Mouse (Mus musculus): ENCODE data around the gene Ppp1r15b. TPM values are rescaled to one million over a fixed set of nuclear protein-coding genes. Genes with fewer than 3 reads are reported as not detected.

Gene Ppp1r15b
- polyA plus RNA-seq, 2 experiments = 29.9 to 38.5 TPM

GRCm38 (mm10) chr1:133146014-133147009, 15.4 kb downstream of the Ppp1r15b start:
- no peak for TF ChIP-seq POLR2A (IDR thresholded peaks at IDR 0.05; ENCODE audit: borderline replicate concordance, extremely low read depth, insufficient read depth, insufficient read length)
- H3K4me1 ChIP-seq (ENCODE audit: control insufficient read depth, insufficient read depth, low read length) = no peaks in the 10 kb centered on the region
- peak; percentile 45; the same call in 1 of the 2 replicates for ATAC-seq (ENCODE audit: low FRiP score, low read depth)
- H3K27me3 ChIP-seq (ENCODE audit: control insufficient read depth, insufficient read depth, low read length) = no peaks in the 10 kb centered on the region
- H3K9me3 ChIP-seq (ENCODE audit: control insufficient read depth, low read length) = 0 out of 2 replicates have a peak, but pooled peaks cover 3% of the 10 kb centered on the region
- no peak overlapping the region for H3K4me2 ChIP-seq (replicated peaks; ENCODE audit: low read depth, low read length, severe bottlenecking)
- 62% methylated on average over 22 of the region's 22 CpGs for WGBS
- H3K27ac ChIP-seq (replicated peaks; ENCODE audit: low read depth, low read length) = no peak overlapping the region
- 0 out of 2 replicates have a peak, but pooled peaks cover 4% of the 10 kb centered on the region for H3K36me3 ChIP-seq (ENCODE audit: control insufficient read depth, insufficient read depth, low read length)
- H3K9ac ChIP-seq (ENCODE audit: low read depth, low read length, severe bottlenecking) = no peak overlapping the region
- DNase-seq (ENCODE audit: low spot score) = peak; percentile 71
- H3K4me3 ChIP-seq (replicated peaks; ENCODE audit: low read length) = no peak overlapping the region

GRCm38 (mm10) chr1:133147324-133147723, 16.4 kb downstream of the Ppp1r15b start:
- H3K27ac ChIP-seq (replicated peaks; ENCODE audit: low read depth, low read length) = no peak overlapping the region
- no peak overlapping the region for H3K4me2 ChIP-seq (replicated peaks; ENCODE audit: low read depth, low read length, severe bottlenecking)
- no peaks in the 10 kb centered on the region for H3K4me1 ChIP-seq (ENCODE audit: control insufficient read depth, insufficient read depth, low read length)
- no peaks in the 10 kb centered on the region for H3K27me3 ChIP-seq (ENCODE audit: control insufficient read depth, insufficient read depth, low read length)
- 60% methylated on average over 5 of the region's 5 CpGs for whole genome bisulfite sequencing
- H3K9ac ChIP-seq (ENCODE audit: low read depth, low read length, severe bottlenecking) = no peak overlapping the region
- no peak for TF ChIP-seq POLR2A (IDR thresholded peaks at IDR 0.05; ENCODE audit: borderline replicate concordance, extremely low read depth, insufficient read depth, insufficient read length)
- no peak for ATAC-seq (ENCODE audit: low FRiP score, low read depth)
- no peak for DNase-seq (ENCODE audit: low spot score)
- 0 out of 2 replicates have a peak, but pooled peaks cover 3% of the 10 kb centered on the region for H3K9me3 ChIP-seq (ENCODE audit: control insufficient read depth, low read length)
- H3K36me3 ChIP-seq (ENCODE audit: control insufficient read depth, insufficient read depth, low read length) = no peaks in the 10 kb centered on the region
- H3K4me3 ChIP-seq (replicated peaks; ENCODE audit: low read length) = no peak overlapping the region

GRCm38 (mm10) chr1:133148122-133148521, 17.2 kb downstream of the Ppp1r15b start:
- no peak overlapping the region for H3K9ac ChIP-seq (ENCODE audit: low read depth, low read length, severe bottlenecking)
- DNase-seq (ENCODE audit: low spot score) (no peak), ATAC-seq (ENCODE audit: low FRiP score, low read depth) (no peak)

GRCm38 (mm10) chr1:133150556-133150955, 19.6 kb downstream of the Ppp1r15b start:
- H3K27ac ChIP-seq (replicated peaks; ENCODE audit: low read depth, low read length) = no peak overlapping the region
- no peaks in the 10 kb centered on the region for H3K27me3 ChIP-seq (ENCODE audit: control insufficient read depth, insufficient read depth, low read length)
- H3K4me1 ChIP-seq (ENCODE audit: control insufficient read depth, insufficient read depth, low read length) = no peaks in the 10 kb centered on the region
- no peak for TF ChIP-seq POLR2A (IDR thresholded peaks at IDR 0.05; ENCODE audit: borderline replicate concordance, extremely low read depth, insufficient read depth, insufficient read length)
- H3K9ac ChIP-seq (ENCODE audit: low read depth, low read length, severe bottlenecking) = no peak overlapping the region
- ATAC-seq (ENCODE audit: low FRiP score, low read depth) (no peak), DNase-seq (ENCODE audit: low spot score) (no peak)
- H3K36me3 ChIP-seq (ENCODE audit: control insufficient read depth, insufficient read depth, low read length) = no peaks in the 10 kb centered on the region
- H3K4me2 ChIP-seq (replicated peaks; ENCODE audit: low read depth, low read length, severe bottlenecking) = no peak overlapping the region
- 0 out of 2 replicates have a peak, but pooled peaks cover 3% of the 10 kb centered on the region for H3K9me3 ChIP-seq (ENCODE audit: control insufficient read depth, low read length)
- H3K4me3 ChIP-seq (replicated peaks; ENCODE audit: low read length) = no peak overlapping the region
- WGBS = 91% methylated on average over 2 of the region's 2 CpGs

More at GRCm38 (mm10) chr1:133148122-133148521, 17.2 kb downstream of the Ppp1r15b start:
- H3K27me3 ChIP-seq (ENCODE audit: control insufficient read depth, insufficient read depth, low read length) = no peaks in the 10 kb centered on the region
- H3K4me1 ChIP-seq (ENCODE audit: control insufficient read depth, insufficient read depth, low read length) = no peaks in the 10 kb centered on the region
- H3K36me3 ChIP-seq (ENCODE audit: control insufficient read depth, insufficient read depth, low read length) = no peaks in the 10 kb centered on the region
- WGBS = 92% methylated on average over 8 of the region's 8 CpGs
- H3K9me3 ChIP-seq (ENCODE audit: control insufficient read depth, low read length) = 0 out of 2 replicates have a peak, but pooled peaks cover 3% of the 10 kb centered on the region
- H3K4me3 ChIP-seq (replicated peaks; ENCODE audit: low read length) = no peak overlapping the region
- no peak overlapping the region for H3K4me2 ChIP-seq (replicated peaks; ENCODE audit: low read depth, low read length, severe bottlenecking)
- TF ChIP-seq POLR2A (IDR thresholded peaks at IDR 0.05; ENCODE audit: borderline replicate concordance, extremely low read depth, insufficient read depth, insufficient read length) = no peak
- no peak overlapping the region for H3K27ac ChIP-seq (replicated peaks; ENCODE audit: low read depth, low read length)

GRCm38 (mm10) chr1:133152213-133152612, 21.3 kb downstream of the Ppp1r15b start:
- 82% methylated on average over 3 of the region's 3 CpGs for WGBS
- Histone ChIP-seq H3K27me3 (ENCODE audit: control insufficient read depth, insufficient read depth, low read length) (no peaks in the 10 kb centered on the region), H3K4me3 (replicated peaks; ENCODE audit: low read length) (no peak overlapping the region), H3K36me3 (ENCODE audit: control insufficient read depth, insufficient read depth, low read length) (no peaks in the 10 kb centered on the region), H3K4me1 (ENCODE audit: control insufficient read depth, insufficient read depth, low read length) (no peaks in the 10 kb centered on the region), H3K9ac (ENCODE audit: low read depth, low read length, severe bottlenecking) (no peak overlapping the region), H3K27ac (replicated peaks; ENCODE audit: low read depth, low read length) (no peak overlapping the region), H3K9me3 (ENCODE audit: control insufficient read depth, low read length) (0 out of 2 replicates have a peak, but pooled peaks cover 3% of the 10 kb centered on the region), H3K4me2 (replicated peaks; ENCODE audit: low read depth, low read length, severe bottlenecking) (no peak overlapping the region)
- no peak for ATAC-seq (ENCODE audit: low FRiP score, low read depth)
- no peak for DNase-seq (ENCODE audit: low spot score)
- TF ChIP-seq POLR2A (IDR thresholded peaks at IDR 0.05; ENCODE audit: borderline replicate concordance, extremely low read depth, insufficient read depth, insufficient read length) = no peak
